Mouse (Mus musculus) thymus, adult 2 months (tissue): ENCODE measurements around the gene Adora3.

Experiments used
- CTCF ChIP-seq: fragments of 200-500 bp; IDR thresholded peaks from 2 replicates; pipeline ENCODE4 v1.5.1; 2012; ENCODE audit warnings: mild to moderate bottlenecking, control low read depth, low read length, moderate library complexity, borderline replicate concordance; ENCODE audit not compliant: control insufficient read depth, poor library complexity, insufficient read depth; ENCODE audit errors: extremely low read depth
- POLR2A ChIP-seq: fragments of 200-500 bp; IDR thresholded peaks from 2 replicates; pipeline ENCODE4 v1.6.1; 2012; ENCODE audit warnings: mild to moderate bottlenecking, low read length, control low read depth, moderate library complexity; ENCODE audit not compliant: control insufficient read depth, poor library complexity, insufficient read depth; ENCODE audit errors: extremely low read depth

GRCm38 (mm10) chr3:105904721-105905120 is 34.1 kb downstream of the Adora3 start:
- TF ChIP-seq CTCF (no peak), POLR2A (no peak)
